Mouse (Mus musculus): ENCODE results near the gene Nfia.

GRCm38 (mm10) chr4:98101153-98102096, 328.9 kb downstream of the Nfia start:
- TF ChIP-seq CTCF (IDR thresholded peaks at IDR 0.05; ENCODE audit: low read depth, low read length) (no peak), GATA1 (IDR thresholded peaks at IDR 0.05; ENCODE audit: borderline replicate concordance, low read length) (no peak), GATA2 (IDR thresholded peaks at IDR 0.05; ENCODE audit: borderline replicate concordance, low read depth, low read length) (no peak), POLR2AphosphoS5 (IDR thresholded peaks at IDR 0.05; ENCODE audit: insufficient replicate concordance, low read depth, low read length) (no peak), TAL1 (conservative IDR thresholded peaks at IDR 0.05; ENCODE audit: low read depth, low read length) (no peak)

Measured in G1E (cell line).